Mouse (Mus musculus) stomach, embryonic 16.5 days (tissue): ENCODE measurements around the gene Ubr7. TPM values are rescaled to one million over a fixed set of nuclear protein-coding genes. Genes with fewer than 3 reads are reported as not detected.

Experiments
- polyA plus RNA-seq: library from polyadenylated mRNA; unstranded; fragments of >200 nt; fragmentation: Nextera tagmentation; extraction: Ambion mirVana; gene quantifications from 2 replicates; pipeline ENCODE4 v1.2.1, GENCODE M21; 2015

Gene Ubr7
- polyA plus RNA-seq, 1 experiment from 2014 or later, result 34.7 TPM

Other genes with a start within 250 kb of the Ubr7 start
- gene Chga, start 203.0 kb upstream of the Ubr7 start, polyA plus RNA-seq, result 15.8 and 17.5 TPM in 2 replicates
- 21.9 and 22.6 TPM in 2 replicates for gene Itpk1, start 53.0 kb upstream of the Ubr7 start, polyA plus RNA-seq
- gene Moap1, start 14.3 kb upstream of the Ubr7 start, polyA plus RNA-seq, result 19.8 and 22.9 TPM in 2 replicates
- 8.4 and 9.6 TPM in 2 replicates for gene Tmem251, start 14.2 kb upstream of the Ubr7 start, polyA plus RNA-seq
- gene Gm28051, start 202 bp upstream of the Ubr7 start, polyA plus RNA-seq, result not detected in 2 replicates
- gene Gon7, start 164 bp upstream of the Ubr7 start, polyA plus RNA-seq, result 22.3 and 25.1 TPM in 2 replicates
- 19.6 and 20.6 TPM in 2 replicates for gene Gm20604, start 705 bp downstream of the Ubr7 start, polyA plus RNA-seq
- 15.0 and 16.6 TPM in 2 replicates for gene Btbd7, start 120.5 kb downstream of the Ubr7 start, polyA plus RNA-seq
- gene Cox8c, start 141.3 kb downstream of the Ubr7 start, polyA plus RNA-seq, result not detected in 2 replicates
- 0.34 and 0.57 TPM in 2 replicates for gene Unc79, start 190.9 kb downstream of the Ubr7 start, polyA plus RNA-seq